Mouse (Mus musculus) gastrocnemius, adult 2 months (tissue): ENCODE measurements around the gene Ap5m1. TPM values are rescaled to one million over a fixed set of nuclear protein-coding genes. Genes with fewer than 3 reads are reported as not detected.

ENCODE experiments used
- DNase-seq: peaks from one replicate; pipeline ENCODE4 v3.0.0; 2022
- H3K27ac ChIP-seq: fragments of 200-600 bp; 2 replicates; pipeline ENCODE4 v1.8.1; 2022; ENCODE audit warnings: mild to moderate bottlenecking
- H3K4me3 ChIP-seq: fragments of 200-600 bp; 2 replicates; pipeline ENCODE4 v1.8.1; 2022; ENCODE audit warnings: mild to moderate bottlenecking, moderate library complexity
- CTCF ChIP-seq: fragments of 200-600 bp; IDR thresholded peaks from 2 replicates; pipeline ENCODE4 v1.8.1; 2022; ENCODE audit warnings: antibody characterized with exemption, mild to moderate bottlenecking, moderate library complexity
- intact Hi-C: fragments of 180-260 bp; cut with DNase I; formaldehyde crosslinking; loops from one replicate; pipeline ENCODE4 v1.15.1; 2025
- total RNA-seq, 2 experiments: library from RNA; stranded (reverse); gene quantifications; 2 replicates each; pipeline ENCODE4 v1.2.3; 2021

Gene Ap5m1
- total RNA-seq, 2 experiments from 2014 or later = 10.5 to 10.9 TPM

GRCm38 (mm10) chr14:49138171-49138570 lies 72.3 kb downstream of the Ap5m1 start:
- Histone ChIP-seq H3K4me3 (no peak overlapping the region), H3K27ac (no peak overlapping the region)
- intact Hi-C loops = no loop called here
- DNase-seq = no peak
- no peak for TF ChIP-seq CTCF

GRCm38 (mm10) chr14:49140756-49141155 lies 74.9 kb downstream of the Ap5m1 start:
- Histone ChIP-seq H3K27ac (no peak overlapping the region), H3K4me3 (no peak overlapping the region)
- TF ChIP-seq CTCF = no peak
- no peak for DNase-seq
- intact Hi-C loops = no loop called here

Other genes with a start within 250 kb of the Ap5m1 start
- gene Exoc5, start 556 bp downstream of the Ap5m1 start, total RNA-seq = 10 to 100 TPM; 19.1 to 21.4 TPM
- gene Naa30, start 106.1 kb downstream of the Ap5m1 start, total RNA-seq = 10 to 100 TPM; 17.3 to 23.6 TPM
- gene ccdc198, start 179.4 kb downstream of the Ap5m1 start, total RNA-seq = not detected